Mouse (Mus musculus): ENCODE measurements at regions not wholly inside any gene's neighbourhood (a gene's known extent, or its start where the extent isn't known, plus 50 kb on each side); places are given as distances from the start of the nearest gene placed in this dataset.

GRCm38 (mm10) chr5:148701859-148702258, 149.3 kb upstream of the Ubl3 start:
- TF ChIP-seq CTCF (IDR thresholded peaks at IDR 0.05; ENCODE audit: low read depth, low read length) = no peak
- TF ChIP-seq POLR2A (IDR thresholded peaks at IDR 0.05; ENCODE audit: insufficient read depth, low read length) = no peak

Data from ES-Bruce4 (cell line).